Mouse (Mus musculus): ENCODE measurements around the gene Arhgef6. TPM values are rescaled to one million over a fixed set of nuclear protein-coding genes. Genes with fewer than 3 reads are reported as not detected.
A peak's percentile ranks its signal among the peaks of the same experiment; 100 is the strongest.

Arhgef6 gene
- polyA plus RNA-seq, 1 experiment from 2014 or later = 10.7 TPM

DNA sequence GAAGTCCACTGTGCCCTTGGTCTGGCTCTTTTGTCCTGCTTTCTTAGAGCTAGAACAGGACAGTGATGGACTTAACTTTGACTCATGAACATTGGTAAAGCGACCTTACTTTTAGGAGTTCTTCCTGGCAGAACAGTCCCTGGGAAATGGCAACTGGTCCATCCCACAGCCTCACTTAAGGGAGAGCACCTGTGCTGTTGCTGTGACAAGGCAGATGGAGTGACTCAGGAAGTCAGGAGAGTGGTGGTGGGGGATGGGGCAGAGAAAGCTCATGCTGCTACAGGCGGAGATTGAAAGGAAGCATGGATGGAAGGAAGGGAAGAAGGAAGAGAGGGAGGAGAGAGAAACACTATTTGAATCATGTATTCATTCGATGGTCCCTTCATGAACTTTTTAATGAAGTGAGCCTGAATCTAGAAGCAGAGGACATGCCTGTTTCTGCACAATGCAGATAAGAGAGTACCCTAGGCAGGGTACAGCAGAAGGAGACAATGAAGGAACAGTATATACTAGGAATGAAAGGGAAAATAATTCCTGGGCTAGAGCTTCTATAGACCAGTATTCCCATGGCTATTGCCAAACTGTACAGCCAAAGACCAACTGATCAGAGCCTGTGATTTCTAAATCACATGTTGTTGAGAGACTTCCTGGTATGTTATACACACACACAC, 10.7 kb downstream of the Arhgef6 start:
- Histone ChIP-seq H3K27me3 (ENCODE audit: insufficient read depth, poor library complexity, severe bottlenecking) (0 out of 2 replicates have a peak, but pooled peaks cover 8% of the 10 kb centered on the region), H3K9me3 (no peaks in the 10 kb centered on the region), H3K27ac (no peak overlapping the region), H3K4me1 (no peaks in the 10 kb centered on the region), H3K36me3 (no peaks in the 10 kb centered on the region), H3K4me3 (no peak overlapping the region)
- no peak for DNase-seq (ENCODE audit: low spot score)
- WGBS = 65% methylated on average over 3 of the region's 3 CpGs

DNA sequence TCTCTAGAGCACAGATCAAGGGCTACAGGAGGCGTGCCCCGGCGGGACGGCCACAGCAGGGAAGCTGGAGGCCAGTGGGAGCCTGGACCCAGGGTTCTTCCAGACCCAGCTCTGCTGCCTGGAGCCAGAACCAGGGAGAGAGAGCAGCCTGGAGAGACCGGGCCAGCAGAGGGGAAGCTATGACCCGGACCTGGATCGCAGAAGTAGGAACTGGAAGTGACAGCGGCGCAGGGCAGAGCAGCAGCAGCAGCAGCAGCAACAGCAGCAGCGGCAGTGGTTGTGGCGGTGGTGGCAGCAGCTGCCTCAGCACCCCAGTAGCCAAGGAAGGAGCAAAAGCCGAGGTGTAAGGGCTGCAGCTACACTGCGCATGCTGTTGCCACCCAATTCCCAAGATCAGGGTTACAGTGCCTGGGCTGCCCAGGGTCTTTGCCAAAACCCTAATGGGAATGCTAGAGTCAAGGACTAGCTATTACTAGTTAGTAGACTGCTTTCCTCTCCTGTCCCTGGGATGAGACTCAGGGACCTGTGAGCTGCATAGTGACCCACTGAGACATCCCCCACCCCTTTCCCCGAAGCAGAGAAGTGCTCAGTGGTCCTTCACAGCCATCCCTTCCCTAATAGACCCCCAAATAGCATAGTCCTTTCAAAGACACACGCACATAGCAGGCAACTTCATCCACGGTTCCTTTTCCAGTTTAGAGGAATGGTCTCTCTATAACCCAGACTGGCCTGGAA, 11.9 kb downstream of the Arhgef6 start:
- H3K9me3 ChIP-seq = no peaks in the 10 kb centered on the region
- H3K27ac ChIP-seq = peak overlapping the region; percentile 79
- WGBS = 34% methylated on average over 16 of the region's 16 CpGs
- H3K36me3 ChIP-seq = no peaks in the 10 kb centered on the region
- H3K4me1 ChIP-seq = no peaks in the 10 kb centered on the region
- peak overlapping the region; percentile 65 for H3K4me3 ChIP-seq
- DNase-seq (ENCODE audit: low spot score) = peak; percentile 75
- 0 out of 2 replicates have a peak, but pooled peaks cover 8% of the 10 kb centered on the region for H3K27me3 ChIP-seq (ENCODE audit: insufficient read depth, poor library complexity, severe bottlenecking)

DNA sequence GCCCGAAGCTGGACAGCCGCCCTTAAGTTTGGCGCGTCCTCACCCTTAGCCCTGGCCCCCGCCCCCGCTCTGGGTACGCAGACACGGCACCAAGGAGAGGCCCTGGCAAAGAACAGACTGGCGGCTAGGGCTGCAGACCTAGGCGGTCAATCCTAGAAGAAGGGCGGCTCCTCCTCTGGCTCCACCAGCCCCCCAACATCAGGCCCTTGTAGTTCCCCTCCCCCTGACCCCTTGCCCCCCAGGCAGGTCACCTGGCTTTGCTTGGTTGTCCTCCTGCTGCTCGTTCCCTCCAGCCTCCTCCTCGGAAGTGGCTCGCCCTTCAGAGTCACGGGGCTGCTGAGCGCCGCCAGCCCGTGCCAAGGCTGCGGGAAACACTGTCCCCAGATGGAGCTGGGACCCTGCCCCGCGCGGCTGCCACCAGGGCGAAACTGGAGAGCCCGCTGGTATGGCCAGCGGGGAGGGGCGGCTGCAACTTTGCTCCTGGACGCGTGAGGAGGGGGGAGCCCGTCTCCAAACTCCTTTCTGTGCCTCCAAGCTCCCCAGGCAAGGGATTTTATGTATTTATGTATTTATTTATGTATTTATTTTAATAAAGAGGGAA, 12.6 kb downstream of the Arhgef6 start:
- Histone ChIP-seq H3K4me3 (peak overlapping the region; percentile 65), H3K36me3 (no peaks in the 10 kb centered on the region), H3K9me3 (no peaks in the 10 kb centered on the region), H3K4me1 (no peaks in the 10 kb centered on the region), H3K27me3 (ENCODE audit: insufficient read depth, poor library complexity, severe bottlenecking) (0 out of 2 replicates have a peak, but pooled peaks cover 8% of the 10 kb centered on the region), H3K27ac (peak overlapping the region; percentile 79)
- DNase-seq (ENCODE audit: low spot score) = peak; percentile 74
- 19% methylated on average over 29 of the region's 29 CpGs for WGBS

DNA sequence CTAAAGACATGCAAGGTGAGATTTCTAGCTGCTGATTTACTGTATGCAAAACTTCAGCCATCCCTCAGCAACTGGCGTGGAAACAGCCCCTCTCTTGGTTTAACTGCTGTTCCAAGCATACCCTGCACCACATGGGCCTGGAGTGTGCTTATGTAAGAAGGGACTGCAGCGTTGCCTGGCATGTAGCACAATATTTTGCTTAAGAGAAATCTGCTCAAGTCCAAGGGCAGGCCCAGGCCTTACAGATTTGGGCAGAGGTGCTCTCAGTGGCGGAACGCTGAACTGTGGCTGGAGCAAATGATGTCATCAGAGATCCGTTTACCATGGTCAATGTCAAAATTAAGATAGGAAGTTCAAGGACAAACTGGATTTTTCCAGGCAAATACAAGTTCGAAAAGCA, 13.6 kb downstream of the Arhgef6 start:
- no peak for DNase-seq (ENCODE audit: low spot score)
- no peak overlapping the region for H3K27ac ChIP-seq
- 59% methylated on average over 6 of the region's 6 CpGs for WGBS
- H3K4me3 ChIP-seq = no peak overlapping the region
- H3K4me1 ChIP-seq = no peaks in the 10 kb centered on the region
- no peaks in the 10 kb centered on the region for H3K9me3 ChIP-seq
- no peaks in the 10 kb centered on the region for H3K36me3 ChIP-seq
- H3K27me3 ChIP-seq (ENCODE audit: insufficient read depth, poor library complexity, severe bottlenecking) = 0 out of 2 replicates have a peak, but pooled peaks cover 8% of the 10 kb centered on the region

DNA sequence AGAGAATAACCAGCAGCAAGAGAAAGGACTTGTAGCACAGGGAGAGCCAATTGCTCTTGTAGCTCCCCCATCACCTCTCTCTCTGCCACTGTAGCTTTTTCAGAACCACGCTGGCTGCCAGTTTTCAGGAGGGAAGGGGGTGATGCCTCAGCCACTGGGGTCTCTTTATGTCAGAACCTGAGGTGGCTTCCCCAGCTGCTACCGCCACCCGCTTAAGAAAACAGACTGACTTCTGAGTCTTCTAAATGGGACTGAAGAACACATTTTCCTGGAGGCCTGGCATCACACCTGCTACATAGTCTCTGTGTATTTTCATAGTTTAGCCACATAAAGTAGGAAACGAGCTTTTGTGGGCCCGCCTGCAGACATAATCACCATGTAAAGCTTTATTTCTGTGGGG, 26.5 kb downstream of the Arhgef6 start:
- Histone ChIP-seq H3K9me3 (no peaks in the 10 kb centered on the region), H3K36me3 (no peaks in the 10 kb centered on the region), H3K27me3 (ENCODE audit: insufficient read depth, poor library complexity, severe bottlenecking) (no peaks in the 10 kb centered on the region), H3K4me1 (no peaks in the 10 kb centered on the region), H3K27ac (no peak overlapping the region), H3K4me3 (no peak overlapping the region)
- WGBS = 82% methylated on average over 5 of the region's 5 CpGs
- no peak for DNase-seq (ENCODE audit: low spot score)

DNA sequence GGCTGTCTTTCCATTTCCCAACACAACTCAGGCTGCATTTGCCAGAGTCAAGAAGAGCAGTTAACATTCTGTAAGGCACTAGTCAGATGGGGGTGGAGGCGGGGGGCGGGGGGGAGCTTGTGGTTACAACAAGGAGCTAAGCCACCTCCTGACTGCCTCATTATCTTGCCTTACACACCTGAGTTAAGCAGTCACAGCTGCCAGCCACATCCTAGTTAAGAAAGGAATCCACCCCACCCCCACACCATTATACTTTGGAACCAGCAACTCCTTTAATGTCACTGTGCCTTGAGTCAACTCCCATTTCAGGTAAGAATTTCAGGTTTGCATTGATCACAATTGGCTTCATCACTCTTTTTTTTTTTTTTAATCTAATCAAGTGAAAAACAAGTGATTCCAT, 28.5 kb downstream of the Arhgef6 start:
- Histone ChIP-seq H3K27me3 (ENCODE audit: insufficient read depth, poor library complexity, severe bottlenecking) (no peaks in the 10 kb centered on the region), H3K27ac (no peak overlapping the region), H3K4me3 (no peak overlapping the region), H3K9me3 (no peaks in the 10 kb centered on the region), H3K36me3 (no peaks in the 10 kb centered on the region), H3K4me1 (no peaks in the 10 kb centered on the region)
- no peak for DNase-seq (ENCODE audit: low spot score)
- 50% methylated on average over 2 of the region's 2 CpGs for WGBS

DNA sequence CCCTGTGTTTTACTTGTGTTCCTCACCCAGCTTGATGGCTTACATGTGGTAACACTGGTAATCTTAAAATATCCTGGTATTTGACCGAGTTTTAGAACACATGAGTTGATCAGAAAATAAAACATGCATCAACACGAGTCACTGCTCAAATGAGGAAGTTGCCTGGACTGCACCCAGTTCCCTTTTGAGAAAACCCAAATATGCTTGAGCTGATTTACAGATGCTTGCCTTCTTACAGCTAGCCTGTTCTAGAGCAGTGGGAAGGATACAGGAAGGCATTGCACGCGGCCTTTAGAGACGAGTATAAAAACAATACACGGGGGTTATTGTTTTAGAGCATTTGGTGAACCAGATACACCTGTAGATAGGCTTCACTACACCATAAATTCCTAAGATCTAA, 31.8 kb downstream of the Arhgef6 start:
- H3K27ac ChIP-seq = no peak overlapping the region
- no peak overlapping the region for H3K4me3 ChIP-seq
- no peak for DNase-seq (ENCODE audit: low spot score)
- WGBS = 79% methylated on average over 6 of the region's 6 CpGs
- no peaks in the 10 kb centered on the region for H3K4me1 ChIP-seq
- no peaks in the 10 kb centered on the region for H3K36me3 ChIP-seq
- H3K27me3 ChIP-seq (ENCODE audit: insufficient read depth, poor library complexity, severe bottlenecking) = no peaks in the 10 kb centered on the region
- no peaks in the 10 kb centered on the region for H3K9me3 ChIP-seq

DNA sequence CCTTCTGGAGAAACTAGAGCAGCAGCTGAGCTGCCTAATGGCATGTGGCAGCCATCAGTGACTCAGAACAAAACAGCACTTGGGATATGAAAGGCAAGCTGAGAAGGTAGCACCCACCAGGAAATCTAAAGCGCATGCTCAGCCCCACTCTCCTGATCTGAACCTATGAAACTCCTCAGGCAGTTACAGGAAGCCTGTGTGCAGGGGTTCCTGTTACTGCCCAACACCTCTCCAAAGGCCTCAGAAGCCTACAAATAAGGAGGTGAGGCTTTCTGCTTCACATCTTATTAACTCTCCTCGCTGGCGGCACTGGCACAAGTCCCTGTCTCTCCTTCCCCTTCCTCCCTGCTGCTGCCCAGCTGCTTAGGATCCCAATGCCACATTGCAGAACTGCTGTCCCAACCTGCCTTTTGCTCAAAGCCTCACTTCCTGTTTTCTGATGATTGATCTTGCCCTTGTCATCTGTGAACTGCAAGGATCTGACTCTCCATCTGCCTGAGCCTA, 33.7 kb downstream of the Arhgef6 start:
- H3K27ac ChIP-seq = no peak overlapping the region
- H3K4me1 ChIP-seq = no peaks in the 10 kb centered on the region
- no peaks in the 10 kb centered on the region for H3K27me3 ChIP-seq (ENCODE audit: insufficient read depth, poor library complexity, severe bottlenecking)
- no peaks in the 10 kb centered on the region for H3K36me3 ChIP-seq
- H3K9me3 ChIP-seq = no peaks in the 10 kb centered on the region
- WGBS = 64% methylated on average over 3 of the region's 3 CpGs
- DNase-seq (ENCODE audit: low spot score) = no peak
- H3K4me3 ChIP-seq = no peak overlapping the region

DNA sequence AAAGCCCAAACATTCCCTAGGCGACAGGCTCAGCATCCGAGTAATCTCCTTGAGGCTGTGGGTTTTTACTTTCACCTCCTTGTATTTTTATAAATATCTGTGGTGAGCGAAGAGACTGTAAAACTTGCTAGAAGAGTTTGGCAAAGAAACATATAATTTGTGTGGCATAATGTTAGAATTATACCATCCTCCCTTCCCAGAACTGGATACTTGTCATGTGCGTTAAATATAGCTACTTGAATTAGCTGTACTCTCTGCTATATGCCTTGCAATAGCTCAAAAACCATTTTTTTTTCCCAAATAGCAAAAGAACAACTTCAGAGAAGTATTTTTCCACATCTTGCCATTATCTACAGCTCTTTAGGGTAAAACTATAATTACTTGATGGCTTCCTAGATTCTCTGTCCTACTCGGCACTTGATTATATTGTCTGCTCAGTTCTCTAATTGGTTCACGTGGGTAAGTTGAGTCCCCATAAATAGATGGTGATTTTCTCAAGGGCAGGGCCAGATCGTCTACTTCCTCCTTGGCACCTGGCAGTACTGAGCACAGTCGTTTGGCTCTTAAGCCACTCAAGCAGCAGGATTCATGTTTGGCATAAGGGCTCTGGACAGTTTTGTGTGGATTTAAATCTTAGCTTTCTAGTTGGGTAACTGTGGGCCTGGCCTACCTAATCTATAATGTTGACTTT, 35.2 kb downstream of the Arhgef6 start:
- no peak for DNase-seq (ENCODE audit: low spot score)
- Histone ChIP-seq H3K9me3 (no peaks in the 10 kb centered on the region), H3K27ac (no peak overlapping the region), H3K27me3 (ENCODE audit: insufficient read depth, poor library complexity, severe bottlenecking) (no peaks in the 10 kb centered on the region), H3K36me3 (no peaks in the 10 kb centered on the region), H3K4me1 (no peaks in the 10 kb centered on the region), H3K4me3 (no peak overlapping the region)
- 76% methylated on average over 8 of the region's 8 CpGs for WGBS

DNA sequence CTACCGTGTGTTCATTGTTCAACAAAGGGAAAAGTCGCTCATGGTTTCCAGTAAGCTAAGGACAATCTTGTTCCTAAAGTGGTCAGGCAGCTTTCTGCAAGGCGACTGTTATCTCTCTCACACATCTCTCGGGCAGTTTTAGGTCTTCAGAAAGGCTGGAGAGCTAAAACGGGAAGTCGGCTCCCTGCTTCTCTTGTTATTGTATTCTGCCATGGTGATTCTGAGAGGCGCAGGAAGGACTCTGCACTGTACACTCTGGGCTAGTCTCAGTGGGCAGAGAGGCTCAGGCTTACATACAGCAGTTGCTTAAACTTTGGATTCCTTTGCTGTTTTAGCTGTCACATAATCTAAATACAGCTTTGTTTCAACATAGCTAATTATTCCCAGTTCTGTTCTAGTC, 39.6 kb downstream of the Arhgef6 start:
- H3K4me3 ChIP-seq = no peak overlapping the region
- no peaks in the 10 kb centered on the region for H3K36me3 ChIP-seq
- no peak for DNase-seq (ENCODE audit: low spot score)
- no peaks in the 10 kb centered on the region for H3K9me3 ChIP-seq
- no peaks in the 10 kb centered on the region for H3K27me3 ChIP-seq (ENCODE audit: insufficient read depth, poor library complexity, severe bottlenecking)
- 49% methylated on average over 7 of the region's 7 CpGs for WGBS
- no peak overlapping the region for H3K27ac ChIP-seq
- H3K4me1 ChIP-seq = no peaks in the 10 kb centered on the region

DNA sequence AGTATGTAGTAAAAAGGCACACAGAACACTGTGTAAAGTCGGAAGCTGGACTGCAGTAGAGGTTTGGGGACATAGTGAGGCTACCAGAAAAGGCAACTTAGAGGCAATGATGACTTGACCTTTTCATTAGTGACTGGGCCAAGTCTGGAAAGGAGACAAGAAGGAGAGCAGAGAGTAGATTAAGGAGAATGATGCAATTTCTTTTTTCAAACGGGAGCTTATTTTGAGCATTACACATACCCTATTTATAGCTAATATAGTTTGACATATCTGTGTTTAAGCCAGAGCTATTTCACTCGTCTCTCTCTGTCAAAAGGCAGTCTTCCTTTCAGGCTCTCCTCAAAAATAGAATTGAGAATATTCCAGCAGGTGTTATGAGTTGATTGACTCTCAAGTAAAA, 50.1 kb downstream of the Arhgef6 start:
- no peak overlapping the region for H3K4me3 ChIP-seq
- H3K36me3 ChIP-seq = no peaks in the 10 kb centered on the region
- H3K4me1 ChIP-seq = no peaks in the 10 kb centered on the region
- H3K27me3 ChIP-seq (ENCODE audit: insufficient read depth, poor library complexity, severe bottlenecking) = no peaks in the 10 kb centered on the region
- WGBS = 60% methylated on average over 3 of the region's 3 CpGs
- DNase-seq (ENCODE audit: low spot score) = no peak
- no peak overlapping the region for H3K27ac ChIP-seq
- H3K9me3 ChIP-seq = no peaks in the 10 kb centered on the region

DNA sequence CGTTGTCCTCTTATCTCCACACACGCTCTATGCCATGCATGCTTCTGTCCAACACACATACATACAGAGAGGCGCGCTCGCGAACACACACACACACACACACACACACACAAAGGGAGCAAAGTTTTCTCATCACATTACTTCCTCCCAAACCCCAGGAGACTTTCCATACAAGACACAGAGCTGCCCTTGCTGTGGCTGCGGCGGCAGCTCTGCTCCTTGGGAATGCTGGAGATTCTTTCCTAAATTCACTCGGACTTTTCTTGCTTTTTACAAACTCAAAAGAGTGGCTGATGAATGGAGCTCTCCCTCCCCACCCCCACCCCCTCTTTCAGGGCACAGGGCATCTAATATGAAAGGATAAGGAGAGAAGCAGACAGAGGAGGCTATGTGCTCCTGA, 52.2 kb downstream of the Arhgef6 start:
- Histone ChIP-seq H3K4me1 (no peaks in the 10 kb centered on the region), H3K27ac (no peak overlapping the region), H3K36me3 (no peaks in the 10 kb centered on the region), H3K27me3 (ENCODE audit: insufficient read depth, poor library complexity, severe bottlenecking) (no peaks in the 10 kb centered on the region), H3K9me3 (no peaks in the 10 kb centered on the region), H3K4me3 (no peak overlapping the region)
- no peak for DNase-seq (ENCODE audit: low spot score)
- WGBS = 64% methylated on average over 9 of the region's 9 CpGs

DNA sequence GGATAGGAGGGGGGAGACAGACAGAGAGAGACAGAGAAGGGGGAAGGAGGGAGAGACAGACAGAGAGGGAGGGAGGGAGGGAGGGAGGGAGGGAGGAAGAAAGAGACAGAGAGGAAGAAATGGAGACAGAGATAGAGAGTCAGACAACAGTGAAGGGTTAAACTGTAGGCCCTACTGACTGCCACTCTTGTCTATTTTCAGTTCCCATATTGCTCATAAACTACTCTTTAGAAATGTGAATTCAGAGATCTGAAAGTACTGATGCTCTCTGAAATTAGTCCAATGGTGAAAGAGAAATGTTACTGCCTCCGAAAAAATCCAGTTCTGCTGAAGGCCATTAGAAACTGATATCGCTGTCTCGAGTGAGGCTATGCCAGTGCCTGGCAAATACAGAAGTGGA, 56.3 kb downstream of the Arhgef6 start:
- Histone ChIP-seq H3K27me3 (ENCODE audit: insufficient read depth, poor library complexity, severe bottlenecking) (no peaks in the 10 kb centered on the region), H3K27ac (no peak overlapping the region), H3K4me1 (no peaks in the 10 kb centered on the region), H3K9me3 (no peaks in the 10 kb centered on the region), H3K36me3 (no peaks in the 10 kb centered on the region), H3K4me3 (no peak overlapping the region)
- no peak for DNase-seq (ENCODE audit: low spot score)
- 97% methylated on average over 3 of the region's 3 CpGs for WGBS
